Mouse (Mus musculus) CD4-positive naive resting alpha-beta T cell, adult 76 days (primary cell): ENCODE measurements around the gene Sars. TPM values are rescaled to one million over a fixed set of nuclear protein-coding genes. Genes with fewer than 3 reads are reported as not detected.

Experiments used
- total RNA-seq: library from RNA; stranded (reverse); gene quantifications from one replicate; pipeline ENCODE4 v1.2.4, GENCODE M21; 2023

Sars gene
- total RNA-seq = 147 TPM

DNA sequence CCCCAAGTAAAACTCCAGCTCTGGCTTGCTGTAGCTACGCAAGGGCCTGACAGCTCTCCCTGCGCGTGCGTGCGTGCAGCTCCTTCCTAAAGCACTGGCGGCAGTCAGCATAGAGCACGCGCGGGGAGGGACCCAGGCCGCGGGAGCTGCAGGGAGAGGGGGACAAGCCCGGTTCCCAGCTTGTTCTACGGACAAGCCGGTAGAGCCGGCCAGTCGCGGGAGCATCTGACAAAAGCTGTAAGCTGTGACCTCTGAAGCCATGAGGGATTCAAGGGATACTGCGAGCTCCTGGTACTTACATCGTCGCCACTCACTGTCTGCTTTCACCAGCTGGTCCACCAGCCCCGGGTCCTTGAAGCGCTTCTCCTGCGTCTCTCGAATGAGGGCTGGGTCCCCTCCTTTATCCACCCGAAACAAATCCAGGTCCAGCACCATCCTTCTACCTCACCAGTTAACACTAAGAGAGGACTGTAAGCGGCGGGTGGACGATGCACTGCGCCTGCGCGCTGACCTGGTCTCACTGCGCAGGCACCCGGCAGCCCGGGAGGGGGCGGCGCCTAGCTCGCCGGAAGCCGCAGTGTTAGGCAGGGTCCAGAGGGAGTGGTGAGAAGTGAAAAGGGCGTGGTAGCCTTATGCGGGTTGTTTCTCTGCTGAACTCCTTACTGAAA lies at the start of gene Sars:
Gene Sars (minus strand): TSS at position 512 of the 668 bp plus-strand sequence.

DNA sequence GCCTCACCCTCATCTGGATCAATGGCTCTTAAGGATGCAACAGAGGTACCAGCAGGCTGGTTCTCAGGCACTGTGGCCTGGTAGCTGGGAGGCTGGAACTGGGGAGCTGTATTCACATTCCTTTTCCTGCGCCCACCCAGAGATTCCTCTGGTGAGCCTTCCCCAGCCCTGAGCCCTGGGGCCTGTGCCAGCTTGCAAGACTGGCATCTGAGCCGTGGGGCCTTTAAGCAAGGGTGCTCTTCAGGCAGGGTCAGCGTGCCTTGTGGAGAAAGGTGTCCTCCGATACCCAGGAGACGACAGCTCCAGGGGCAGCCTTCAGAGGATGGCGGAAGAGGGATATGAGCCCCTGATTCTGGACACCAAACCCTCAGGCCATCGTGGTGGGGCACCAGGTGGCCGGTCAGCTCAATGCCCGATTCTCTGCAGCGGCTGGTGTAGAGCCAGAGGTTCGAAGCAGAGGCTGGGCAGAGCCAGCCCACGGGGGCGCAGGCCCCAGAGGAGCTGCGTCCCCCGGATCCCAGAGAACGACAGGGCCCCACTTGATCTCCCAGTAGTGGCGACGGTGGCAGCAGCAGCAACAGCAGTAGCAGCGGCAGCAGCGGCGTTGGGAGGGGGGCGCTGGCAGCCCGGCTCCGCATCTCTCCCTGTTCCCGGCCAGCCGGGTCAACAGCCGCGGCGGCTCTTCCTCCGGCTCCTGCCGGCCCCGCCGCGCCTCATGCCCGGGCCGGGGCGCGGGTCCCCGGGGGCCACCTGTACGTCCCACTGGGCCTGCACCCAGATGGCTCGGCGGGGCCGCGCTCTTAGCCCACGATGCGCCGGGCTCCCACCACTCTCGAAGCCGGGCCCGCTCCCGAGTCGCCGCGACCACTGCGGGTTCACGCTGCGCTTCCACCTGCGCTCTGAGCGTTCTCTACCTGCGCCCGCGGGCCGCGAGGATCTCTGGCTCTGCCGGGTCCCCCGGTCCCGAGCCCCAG lies 29.9 kb downstream of the Sars start, which contains the start of gene Celsr2:
Gene Celsr2 (minus strand): TSS at position 696 of the 974 bp plus-strand sequence.

DNA sequence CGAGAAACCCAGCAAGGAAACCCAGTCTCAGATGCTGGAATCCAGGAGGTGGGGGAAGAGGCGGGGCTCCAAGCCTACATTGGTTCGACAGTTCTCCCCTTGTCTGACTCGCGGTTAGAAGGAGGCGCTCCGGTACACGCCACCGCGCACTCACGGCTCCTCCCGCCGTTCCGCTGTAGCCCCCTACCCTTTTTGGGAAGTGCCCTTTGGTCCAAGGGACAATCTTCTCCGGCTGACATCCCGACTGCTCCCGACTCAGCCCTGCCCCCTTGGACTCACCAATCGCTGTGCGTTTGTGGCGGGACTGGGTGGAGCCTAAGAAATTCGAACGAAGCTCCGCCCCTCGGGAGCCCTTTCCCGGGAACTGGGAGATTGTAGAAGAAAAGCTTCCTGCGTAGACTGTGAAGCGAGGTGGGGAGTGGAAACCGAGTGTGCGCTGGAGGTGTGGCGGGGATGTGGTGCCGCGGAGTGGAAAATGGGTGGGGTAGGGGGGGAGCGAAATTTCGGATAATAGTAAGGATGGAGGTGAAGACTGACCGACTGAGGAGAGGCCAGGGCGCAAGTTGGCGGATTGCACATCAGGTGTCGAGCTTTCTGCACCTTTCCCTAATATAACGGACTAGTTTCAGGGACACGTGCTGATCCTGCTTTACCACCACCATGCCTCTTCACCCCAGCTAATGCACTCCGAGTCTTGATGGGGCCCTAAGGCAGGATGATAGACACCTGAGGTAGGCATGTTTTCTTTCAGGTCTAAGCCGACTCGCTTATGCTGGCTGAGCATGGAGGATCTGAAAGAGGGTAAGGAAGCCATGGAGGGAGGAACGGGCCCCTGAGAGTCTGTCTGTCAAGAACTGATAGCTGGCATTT lies 61.3 kb downstream of the Sars start, which contains the start of gene Psrc1:
Gene Psrc1 (plus strand): TSS at position 355 of the 870 bp plus-strand sequence.

Other genes with a start within 250 kb of the Sars start
- gene Cyb561d1, start 244.0 kb downstream of the Sars start, total RNA-seq = 30.4 TPM
- 44.7 TPM for gene Atxn7l2, start 234.3 kb downstream of the Sars start, total RNA-seq
- gene Sypl2, start 218.6 kb downstream of the Sars start, total RNA-seq = not detected
- 29.1 TPM for gene Psma5, start 188.3 kb downstream of the Sars start, total RNA-seq
- 1.1 TPM for gene Sort1, start 161.1 kb downstream of the Sars start, total RNA-seq
- not detected for gene Mybphl, start 80.3 kb downstream of the Sars start, total RNA-seq
- not detected for gene Psrc1, start 61.4 kb downstream of the Sars start, total RNA-seq
- 10.1 TPM for gene Celsr2, start 29.7 kb downstream of the Sars start, total RNA-seq
- not detected for gene 1700013F07Rik, start 88.9 kb upstream of the Sars start, total RNA-seq
- 0.09 TPM for gene 5330417C22Rik, start 91.3 kb upstream of the Sars start, total RNA-seq
- gene Tmem167b, start 117.3 kb upstream of the Sars start, total RNA-seq = 45.3 TPM
- gene Taf13, start 126.5 kb upstream of the Sars start, total RNA-seq = 21.1 TPM
- 15.5 TPM for gene Wdr47, start 146.1 kb upstream of the Sars start, total RNA-seq
- gene Clcc1, start 208.7 kb upstream of the Sars start, total RNA-seq = 36.3 TPM